Mouse (Mus musculus) forebrain, embryonic 12.5 days (tissue): ENCODE data around the gene Glra1. TPM values are rescaled to one million over a fixed set of nuclear protein-coding genes. Genes with fewer than 3 reads are reported as not detected.
A peak's percentile ranks its signal among the peaks of the same experiment; 100 is the strongest.
"Not testable (repeated sequence)": the region's sequence is repeated elsewhere in the genome, so short reads cannot be mapped to it uniquely, and the experiment has no call there.

Experiments used
- ATAC-seq: fragments of 200-750 bp; cut with Nextera tagmentation; 2 replicates; pipeline ENCODE4 v1.8.0; 2017; ENCODE audit warnings: moderate TSS enrichment; ENCODE audit not compliant: low FRiP score
- H3K27ac ChIP-seq: fragments of 300-500 bp; sonication (generic); 2 replicates; pipeline ENCODE4 v1.5.1; 2016; ENCODE audit warnings: mild to moderate bottlenecking
- H3K27me3 ChIP-seq: fragments of 300-500 bp; sonication (generic); 2 replicates; pipeline ENCODE4 v1.6.1; 2016; ENCODE audit warnings: mild to moderate bottlenecking
- H3K36me3 ChIP-seq: fragments of 300-500 bp; sonication (generic); replicated peaks from 2 replicates; pipeline ENCODE4 v1.6.1; 2016; ENCODE audit warnings: mild to moderate bottlenecking
- H3K4me1 ChIP-seq: fragments of 300-500 bp; sonication (generic); 2 replicates; pipeline ENCODE4 v1.6.1; 2016
- H3K4me2 ChIP-seq: fragments of 300-500 bp; sonication (generic); 2 replicates; pipeline ENCODE4 v1.6.1; 2016; ENCODE audit warnings: mild to moderate bottlenecking, moderate library complexity
- H3K4me3 ChIP-seq: fragments of 300-500 bp; sonication (generic); replicated peaks from 2 replicates; pipeline ENCODE4 v1.5.1; 2016; ENCODE audit warnings: mild to moderate bottlenecking
- H3K9ac ChIP-seq: fragments of 300-500 bp; sonication (generic); 2 replicates; pipeline ENCODE4 v1.6.1; 2016; ENCODE audit warnings: mild to moderate bottlenecking
- H3K9me3 ChIP-seq: fragments of 300-500 bp; sonication (generic); 2 replicates; pipeline ENCODE4 v1.6.1; 2016
- WGBS: fragments of 180-500 bp; shearing (Covaris S2); methylation state at CpG from one replicate; pipeline ENCODE4 v1.1.7; 2016; 5-methylcytosine and 5-hydroxymethylcytosine counted together
- polyA plus RNA-seq: library from polyadenylated mRNA; unstranded; fragments of >200 nt; fragmentation: Nextera tagmentation; extraction: Ambion mirVana; gene quantifications from 2 replicates; pipeline ENCODE4 v1.2.1, GENCODE M21; 2016

Glra1 gene
- not detected in 2 replicates for polyA plus RNA-seq

DNA sequence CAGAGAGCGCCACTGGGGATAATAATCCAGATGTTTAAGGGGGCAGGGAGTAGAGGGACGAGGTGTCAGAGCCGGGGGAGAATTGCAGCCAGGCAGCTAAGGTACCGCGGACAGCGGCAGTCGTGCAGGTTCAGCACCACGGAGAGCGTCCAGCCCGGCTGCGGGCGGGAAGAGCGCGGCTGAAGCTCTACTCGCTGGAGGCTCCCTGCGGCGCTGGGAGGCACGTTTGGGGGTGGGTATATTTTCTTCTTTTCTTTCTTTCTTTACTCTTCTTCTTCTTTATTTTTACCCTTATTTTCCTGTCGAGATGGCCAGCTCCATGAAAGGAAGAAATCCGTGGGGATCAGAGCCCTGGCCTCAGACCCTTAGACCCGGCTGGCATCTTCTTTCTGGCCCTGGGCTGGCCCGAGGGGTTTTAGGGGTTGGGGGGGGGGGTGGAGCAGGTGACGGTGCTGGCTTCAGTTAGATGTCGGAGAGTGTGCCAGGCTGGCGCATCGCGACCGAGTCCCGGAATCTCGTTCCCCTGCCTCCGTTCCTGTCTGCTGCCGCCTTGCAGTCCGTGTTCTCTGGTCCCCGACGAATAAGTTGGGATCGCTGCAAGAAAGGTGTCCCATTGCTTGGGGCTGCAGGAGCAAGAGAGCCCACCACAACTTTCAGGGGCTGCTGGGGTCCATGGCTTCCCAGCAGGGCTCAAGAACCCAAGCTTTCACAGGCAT, at the start of gene Glra1:
Gene Glra1, minus strand, starts transcription at position 391 of the 716 bp plus-strand sequence.
- H3K4me2 ChIP-seq, result peak within 1 kb of the TSS; percentile 57
- peaks cover 71% of the 10 kb centered on the region for H3K27me3 ChIP-seq
- peaks cover 5% of the 10 kb centered on the region; the same call in 1 of the 2 replicates for H3K4me1 ChIP-seq
- no peaks in the 10 kb centered on the region for H3K36me3 ChIP-seq
- peak within 1 kb of the TSS; percentile 36 for H3K4me3 ChIP-seq
- under 1% methylated on average over 36 of the region's 36 CpGs for WGBS
- no peak within 1 kb of the TSS for H3K27ac ChIP-seq
- peak within 1 kb of the TSS; percentile 12; the same call in 1 of the 2 replicates for H3K9ac ChIP-seq
- peak; percentile 57; the same call in 1 of the 2 replicates for ATAC-seq
- no peaks in the 10 kb centered on the region for H3K9me3 ChIP-seq

DNA sequence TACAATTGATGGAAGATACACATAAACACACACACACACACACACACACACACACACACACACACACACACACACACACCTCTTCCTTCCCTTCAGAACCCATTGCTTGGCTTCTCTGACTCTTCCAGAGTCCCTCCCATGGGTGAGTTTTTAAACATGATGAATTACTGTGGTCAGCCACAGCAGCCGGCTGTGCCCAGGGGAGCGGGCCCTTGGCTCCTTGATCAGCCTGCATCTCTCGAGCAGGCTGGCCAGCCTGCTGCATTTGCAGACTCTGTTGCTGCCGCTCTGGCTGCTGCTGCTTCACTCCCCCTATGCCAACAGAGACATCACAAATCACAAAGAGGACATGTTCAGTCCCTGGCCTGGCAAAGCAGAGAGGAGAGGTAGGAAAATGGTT, 29.0 kb upstream of the Glra1 start:
- no peak overlapping the region for H3K9ac ChIP-seq
- no peaks in the 10 kb centered on the region for H3K4me1 ChIP-seq
- no peaks in the 10 kb centered on the region for H3K9me3 ChIP-seq
- no peak overlapping the region for H3K27ac ChIP-seq
- H3K4me3 ChIP-seq, result no peak overlapping the region
- no peaks in the 10 kb centered on the region for H3K27me3 ChIP-seq
- H3K36me3 ChIP-seq, result no peaks in the 10 kb centered on the region
- ATAC-seq, result no peak
- WGBS, result 66% methylated on average over 4 of the region's 4 CpGs
- no peak overlapping the region for H3K4me2 ChIP-seq

DNA sequence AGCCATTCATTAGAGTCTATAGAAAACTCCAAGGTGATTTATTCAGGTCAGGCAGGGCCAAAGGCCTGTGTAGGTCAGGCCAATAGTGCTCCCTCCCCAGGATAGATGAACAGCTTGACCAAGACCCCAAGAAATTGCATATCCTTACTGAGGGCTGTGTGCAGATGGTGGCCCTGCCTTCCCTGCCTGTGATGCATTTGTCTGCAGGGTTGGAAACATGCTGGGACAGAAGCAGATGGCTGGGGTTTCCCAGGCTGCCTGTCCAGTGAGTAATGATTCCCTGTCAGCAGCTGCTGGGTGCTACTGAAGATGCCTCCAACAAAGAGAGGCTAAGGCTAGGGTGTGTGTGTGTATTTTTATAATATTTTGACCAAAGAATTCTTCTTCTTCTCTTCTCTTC, 25.9 kb upstream of the Glra1 start:
- no peaks in the 10 kb centered on the region for H3K36me3 ChIP-seq
- ATAC-seq, result no peak
- H3K27me3 ChIP-seq, result no peaks in the 10 kb centered on the region
- H3K27ac ChIP-seq, result no peak overlapping the region
- no peaks in the 10 kb centered on the region for H3K4me1 ChIP-seq
- H3K9me3 ChIP-seq, result no peaks in the 10 kb centered on the region
- no peak overlapping the region for H3K4me3 ChIP-seq
- no peak overlapping the region for H3K9ac ChIP-seq
- H3K4me2 ChIP-seq, result no peak overlapping the region

DNA sequence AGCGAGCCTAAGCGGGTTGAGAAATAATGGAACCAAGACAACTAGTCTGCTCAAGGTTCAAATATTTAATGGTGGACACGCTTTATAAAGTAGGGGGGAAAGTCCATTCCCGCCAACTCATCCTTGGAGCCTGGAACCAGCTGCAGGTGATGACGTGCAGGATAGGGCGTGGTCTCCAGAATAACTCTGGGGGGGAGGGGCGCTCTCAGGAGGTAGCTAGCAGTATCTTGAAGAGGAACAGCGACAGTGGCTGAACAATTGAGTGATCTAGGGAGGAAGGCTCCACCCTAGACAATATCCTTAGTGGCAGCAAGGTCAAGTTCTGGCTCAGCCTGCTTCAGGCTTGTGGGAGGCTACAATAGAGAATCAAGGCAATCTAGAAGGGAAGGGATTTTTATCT, 6.6 kb upstream of the Glra1 start:
- H3K27ac ChIP-seq, H3K9me3 ChIP-seq, H3K9ac ChIP-seq, H3K36me3 ChIP-seq, ATAC-seq, H3K4me2 ChIP-seq, H3K4me3 ChIP-seq, H3K27me3 ChIP-seq, H3K4me1 ChIP-seq: not testable (repeated sequence)
- WGBS, result 75% methylated on average over 8 of the region's 8 CpGs

DNA sequence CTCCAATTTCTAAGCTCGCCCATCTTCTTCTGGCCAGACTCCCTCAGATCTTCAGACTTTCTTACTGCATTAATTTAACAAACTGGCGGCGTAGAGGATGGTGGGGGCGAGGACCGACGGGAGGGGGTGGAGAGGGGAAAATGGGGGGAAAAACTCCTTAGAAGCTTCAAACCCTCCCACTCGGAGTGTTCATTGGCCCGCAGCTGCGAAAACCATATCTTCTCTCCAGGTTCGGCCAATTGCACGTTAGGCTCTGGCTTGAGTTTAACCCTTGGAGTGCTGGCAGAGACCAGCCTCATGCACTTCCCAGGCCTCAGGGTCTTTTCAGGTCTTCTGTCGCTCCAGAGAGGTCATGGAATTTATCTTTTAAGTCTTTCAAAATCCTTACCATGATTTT, 524 bp upstream of the Glra1 start:
- Histone ChIP-seq H3K9ac (no peak overlapping the region), H3K4me3 (peak overlapping the region; percentile 36), H3K27me3 (peaks cover 67% of the 10 kb centered on the region), H3K4me1 (peaks cover 5% of the 10 kb centered on the region; the same call in 1 of the 2 replicates), H3K9me3 (no peaks in the 10 kb centered on the region), H3K4me2 (peak overlapping the region; percentile 57), H3K27ac (no peak overlapping the region), H3K36me3 (no peaks in the 10 kb centered on the region)
- WGBS, result 2% methylated on average over 12 of the region's 12 CpGs
- ATAC-seq, result no peak

DNA sequence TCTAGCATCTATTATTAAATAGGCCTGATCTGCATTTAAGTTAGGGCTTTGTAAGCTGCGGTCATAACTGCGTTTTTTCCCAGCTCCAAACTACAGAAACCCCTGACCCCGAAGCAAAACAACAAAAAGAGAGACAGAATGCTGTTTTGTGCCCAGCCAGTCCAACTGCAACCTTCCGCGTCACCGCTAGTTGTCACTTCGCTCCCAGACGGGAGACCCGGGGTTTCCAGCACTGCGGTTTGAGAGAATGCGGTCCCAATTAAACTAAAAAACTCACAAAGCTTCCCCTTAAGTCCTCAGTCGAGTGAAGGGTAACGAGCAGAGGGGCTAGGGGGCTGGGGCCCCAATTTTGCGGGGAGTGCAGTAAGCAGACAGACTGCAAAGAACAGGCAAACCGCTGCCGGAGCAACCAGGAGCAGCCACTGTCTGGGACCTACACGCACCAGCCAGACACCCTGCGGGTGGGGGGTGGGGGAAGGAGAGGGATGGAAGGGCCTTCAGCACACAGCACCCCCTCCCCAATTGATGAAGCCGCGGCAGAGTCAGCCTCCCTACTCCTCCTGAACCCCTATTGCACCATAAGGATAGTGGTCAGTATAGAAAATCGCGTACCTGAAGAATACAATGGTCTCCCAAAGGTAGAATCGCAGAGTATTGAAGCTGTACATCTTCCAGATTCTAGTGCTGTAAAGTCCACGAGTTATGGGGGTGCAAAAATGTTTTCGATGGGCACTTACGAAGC, 761 bp downstream of the Glra1 start:
- Histone ChIP-seq H3K27me3 (peaks cover 78% of the 10 kb centered on the region), H3K4me3 (peak overlapping the region; percentile 36), H3K4me2 (peak overlapping the region; percentile 57), H3K36me3 (no peaks in the 10 kb centered on the region), H3K4me1 (peaks cover 5% of the 10 kb centered on the region), H3K9ac (peak overlapping the region; percentile 12; the same call in 1 of the 2 replicates), H3K27ac (no peak overlapping the region), H3K9me3 (no peaks in the 10 kb centered on the region)
- WGBS, result 4% methylated on average over 26 of the region's 26 CpGs
- ATAC-seq, result 0 out of 2 replicates have a peak, but pooled peaks have one; percentile 39

DNA sequence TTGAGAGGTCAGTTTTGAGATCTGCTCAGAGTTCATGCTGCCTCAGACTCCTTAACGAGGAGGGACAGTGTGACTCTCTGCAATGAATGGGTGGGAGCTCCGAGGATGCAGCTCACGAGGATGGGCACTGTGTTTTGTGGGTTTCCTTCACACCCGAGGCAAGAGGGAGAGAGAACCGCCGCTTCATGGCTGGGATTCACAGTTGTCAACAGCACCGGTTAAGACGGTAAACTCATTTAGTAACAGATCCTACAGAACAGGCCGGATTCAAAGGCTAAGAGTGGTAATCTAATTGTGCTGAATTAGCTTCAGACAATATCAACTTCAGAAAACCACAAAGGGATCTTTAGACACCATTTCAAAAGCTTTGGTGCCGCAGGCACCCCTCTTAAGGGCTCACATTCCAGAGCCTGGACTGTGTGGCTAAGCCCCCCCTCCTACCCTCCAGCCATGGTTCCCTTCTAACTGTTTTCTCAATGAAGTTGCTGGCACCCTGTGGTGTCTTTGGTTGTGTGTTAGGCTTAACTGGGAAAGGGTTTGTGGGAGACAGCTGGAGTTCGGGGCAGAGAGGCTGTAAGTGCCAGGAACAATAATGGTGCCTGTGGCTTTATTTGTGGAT, 6.4 kb downstream of the Glra1 start:
- Histone ChIP-seq H3K4me2 (0 out of 2 replicates have a peak overlapping the region, but pooled peaks have one; percentile 8), H3K27ac (no peak overlapping the region), H3K9me3 (no peaks in the 10 kb centered on the region), H3K4me3 (no peak overlapping the region), H3K36me3 (no peaks in the 10 kb centered on the region), H3K27me3 (peaks cover 88% of the 10 kb centered on the region), H3K4me1 (peaks cover 11% of the 10 kb centered on the region), H3K9ac (no peak overlapping the region)
- peak; percentile 58; the same call in 1 of the 2 replicates for ATAC-seq
- under 1% methylated on average over 11 of the region's 11 CpGs for WGBS

DNA sequence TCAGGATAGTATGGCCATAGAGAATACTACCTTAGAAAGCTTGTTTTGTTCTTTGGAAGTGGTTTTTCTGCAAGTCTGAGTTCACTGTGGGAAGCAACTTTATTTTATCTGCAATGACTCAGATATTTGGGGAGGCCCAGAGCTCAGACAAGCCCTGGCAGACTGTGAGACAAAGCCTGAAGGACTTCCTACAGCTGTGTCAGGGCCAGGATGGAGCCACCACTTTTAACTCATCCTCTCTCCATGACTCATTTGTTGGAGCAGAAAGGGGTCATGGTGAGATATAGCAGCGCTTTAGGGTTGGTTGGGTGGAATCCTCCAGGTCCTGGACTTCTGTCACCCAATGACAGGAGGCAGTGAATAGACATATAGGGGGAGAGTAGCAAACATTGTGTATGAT, 12.3 kb downstream of the Glra1 start:
- Histone ChIP-seq H3K4me2 (no peak overlapping the region), H3K4me1 (no peaks in the 10 kb centered on the region), H3K9ac (no peak overlapping the region), H3K27me3 (peaks cover 37% of the 10 kb centered on the region), H3K4me3 (no peak overlapping the region), H3K9me3 (no peaks in the 10 kb centered on the region), H3K36me3 (no peaks in the 10 kb centered on the region), H3K27ac (no peak overlapping the region)
- WGBS, result 75% methylated on average over 1 of the region's 1 CpGs
- ATAC-seq, result no peak

DNA sequence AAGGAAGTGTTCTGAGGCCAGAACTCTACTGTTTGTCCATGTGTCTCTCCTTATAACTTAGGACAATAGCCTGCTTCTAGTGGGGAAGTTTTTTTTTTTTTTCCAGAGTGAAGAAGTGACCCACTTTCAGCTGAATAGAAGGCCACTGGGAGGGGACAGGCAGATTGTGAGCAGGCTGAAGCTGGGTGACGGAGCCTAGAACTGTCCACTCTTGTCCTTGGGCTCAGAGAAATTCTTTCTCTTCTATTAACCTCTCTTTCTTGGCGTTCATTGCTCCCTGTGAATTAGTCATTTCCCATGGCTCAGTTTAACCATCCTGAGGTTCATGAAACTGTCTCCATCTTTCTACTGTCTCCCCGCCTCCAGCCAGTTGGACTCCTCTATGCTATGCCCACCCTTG, 13.6 kb downstream of the Glra1 start:
- H3K9ac ChIP-seq, result no peak overlapping the region
- 91% methylated on average over 3 of the region's 3 CpGs for WGBS

DNA sequence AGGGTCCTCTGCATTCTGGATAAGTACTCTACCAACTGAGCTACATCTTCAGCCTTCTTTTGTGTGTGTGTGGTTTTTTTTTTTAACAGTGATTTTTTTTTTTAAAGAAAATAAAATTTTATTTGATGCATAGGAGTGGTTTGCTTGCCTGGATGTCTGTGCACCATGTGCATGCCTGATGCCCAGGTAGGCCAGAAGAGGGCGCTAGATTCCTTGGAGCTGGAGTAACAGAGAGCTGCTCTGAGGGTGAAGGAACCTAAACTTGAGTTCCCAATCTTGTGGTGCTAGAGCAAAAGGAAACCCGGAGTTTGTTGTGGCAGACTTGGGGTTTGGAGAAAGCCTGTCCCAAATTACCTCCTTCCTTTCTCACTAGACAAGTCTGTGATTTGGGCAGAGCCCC, 16.8 kb downstream of the Glra1 start:
- no peaks in the 10 kb centered on the region for H3K36me3 ChIP-seq
- no peaks in the 10 kb centered on the region for H3K9me3 ChIP-seq
- H3K4me1 ChIP-seq, result no peaks in the 10 kb centered on the region
- no peak for ATAC-seq
- no peak overlapping the region for H3K9ac ChIP-seq
- no peak overlapping the region for H3K4me2 ChIP-seq
- H3K27ac ChIP-seq, result no peak overlapping the region
- H3K4me3 ChIP-seq, result no peak overlapping the region
- 50% methylated on average over 2 of the region's 2 CpGs for WGBS
- H3K27me3 ChIP-seq, result no peaks in the 10 kb centered on the region

More for the DNA sequence above, 13.6 kb downstream of the Glra1 start:
- H3K27me3 ChIP-seq, result peaks cover 24% of the 10 kb centered on the region
- no peak overlapping the region for H3K4me2 ChIP-seq
- ATAC-seq, result no peak
- no peak overlapping the region for H3K4me3 ChIP-seq
- no peaks in the 10 kb centered on the region for H3K4me1 ChIP-seq
- no peaks in the 10 kb centered on the region for H3K36me3 ChIP-seq
- H3K9me3 ChIP-seq, result no peaks in the 10 kb centered on the region
- H3K27ac ChIP-seq, result no peak overlapping the region

DNA sequence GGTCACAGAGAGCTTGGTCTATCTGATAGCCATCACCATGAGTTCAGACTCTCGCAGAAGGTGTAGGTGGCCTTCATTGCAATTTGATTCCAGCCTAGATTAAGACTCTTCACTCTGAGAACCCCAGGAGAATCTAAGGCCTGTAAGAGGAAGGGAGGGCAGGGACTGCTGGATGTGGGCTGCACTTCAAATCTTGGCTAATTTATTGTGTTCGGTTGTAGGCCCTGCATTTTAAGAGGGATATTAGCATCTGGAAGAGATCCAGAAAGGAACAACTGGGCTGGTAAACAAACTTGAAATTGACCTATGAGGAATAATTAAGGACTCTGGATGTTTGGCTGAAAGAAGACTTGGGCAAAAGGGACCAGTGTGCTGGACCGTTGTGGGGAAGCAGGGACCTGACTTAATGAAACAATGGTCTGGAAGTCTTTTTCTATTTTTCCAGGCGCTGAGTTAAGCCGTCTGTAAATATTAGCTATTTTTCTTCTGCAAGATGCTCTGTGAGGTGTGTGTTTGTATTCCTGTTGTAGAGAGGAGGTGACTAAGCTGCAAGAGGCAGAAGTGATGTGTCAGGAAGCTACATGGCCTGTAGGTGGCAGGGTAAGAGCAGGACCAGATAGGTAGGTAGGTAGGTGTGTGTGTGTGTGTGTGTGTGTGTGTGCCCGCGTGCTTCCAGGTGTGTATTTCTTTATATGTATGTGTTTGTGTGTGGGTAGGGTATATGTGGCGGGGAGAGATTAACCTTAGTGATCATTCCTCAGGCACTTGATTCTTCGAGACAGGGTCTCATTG, 18.4 kb downstream of the Glra1 start:
- H3K4me3 ChIP-seq, result no peak overlapping the region
- H3K9me3 ChIP-seq, result no peaks in the 10 kb centered on the region
- no peaks in the 10 kb centered on the region for H3K36me3 ChIP-seq
- WGBS, result 82% methylated on average over 9 of the region's 9 CpGs
- no peak overlapping the region for H3K27ac ChIP-seq
- no peak for ATAC-seq
- no peaks in the 10 kb centered on the region for H3K4me1 ChIP-seq
- H3K4me2 ChIP-seq, result no peak overlapping the region
- H3K27me3 ChIP-seq, result no peaks in the 10 kb centered on the region
- no peak overlapping the region for H3K9ac ChIP-seq

DNA sequence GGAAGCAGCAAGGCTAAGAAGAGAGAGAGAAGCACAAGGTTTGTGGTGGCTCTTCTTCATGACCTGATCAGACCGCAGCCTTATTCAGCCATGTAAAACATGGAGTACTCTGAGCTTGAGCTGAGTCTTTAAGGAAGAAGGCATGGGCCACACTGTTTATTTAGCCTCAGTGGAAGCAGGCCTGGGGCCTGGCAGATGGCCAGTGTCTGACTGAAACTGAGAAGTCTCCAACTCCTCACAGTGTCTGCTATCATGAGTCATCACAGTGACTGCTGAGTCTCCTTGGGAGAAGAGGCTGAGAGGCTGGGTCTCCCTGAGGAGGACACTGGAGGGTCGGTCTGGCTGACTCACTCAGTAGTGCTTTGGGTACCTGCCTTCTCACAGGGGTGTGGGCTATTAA, 33.6 kb downstream of the Glra1 start:
- no peak for ATAC-seq
- no peaks in the 10 kb centered on the region for H3K36me3 ChIP-seq

More for the DNA sequence above, 33.6 kb downstream of the Glra1 start:
- 75% methylated on average over 2 of the region's 2 CpGs for WGBS
- H3K4me3 ChIP-seq, result no peak overlapping the region
- H3K27me3 ChIP-seq, result peaks cover 2% of the 10 kb centered on the region; the same call in 1 of the 2 replicates
- no peaks in the 10 kb centered on the region for H3K9me3 ChIP-seq
- no peak overlapping the region for H3K27ac ChIP-seq
- no peak overlapping the region for H3K4me2 ChIP-seq
- no peak overlapping the region for H3K9ac ChIP-seq
- no peaks in the 10 kb centered on the region for H3K4me1 ChIP-seq
